Mouse (Mus musculus) embryonic stem cell, embryonic (primary cell): ENCODE measurements around the gene Tdrd5.

ENCODE experiments used
- CTCF ChIA-PET, 4 experiments: fragments of 300-600 bp in 2 of 4; fragments of 350-600 bp in 2 of 4; sonication (Branson Sonifier 250); formaldehyde crosslinking; loops; one replicate each; lab custom pipeline; 2022; ENCODE audit warnings: inconsistent platforms in 2 of 4; lab: Charles Lee
- POLR2A ChIA-PET, 4 experiments: fragments of 300-600 bp in 2 of 4; fragments of 350-600 bp in 2 of 4; sonication (Branson Sonifier 250); formaldehyde crosslinking; loops; one replicate each; lab custom pipeline; 2022; ENCODE audit warnings: antibody characterized with exemption in 4 of 4, inconsistent platforms in 1 of 4; lab: Charles Lee

Tdrd5 gene

GRCm38 (mm10) chr1:156218573-156218972 is 84.9 kb downstream of the Tdrd5 start:
- ChIA-PET CTCF (interaction anchor here (0.6 to 2.7 kb wide), 6 partner anchors 11 to 716 kb away, joined by 3 to 13 read pairs (median 4); no protein-coding TSS in a partner anchor), POLR2A (interaction anchor here in 2 of 4 experiments (0.6 to 2.3 kb wide), 13 partner anchors 8 to 859 kb away, joined by 3 to 8 read pairs (median 4); partner anchors contain the start of genes Cep350 (in 1 of the 2), Tor1aip1 (in 1 of the 2) and Tor1aip2 (in 1 of the 2))

GRCm38 (mm10) chr1:156217941-156218340 is 85.5 kb downstream of the Tdrd5 start:
- ChIA-PET POLR2A (interaction anchor here in 3 of 4 experiments (0.6 to 2.3 kb wide), 20 partner anchors 8 to 582 kb away, joined by 3 to 9 read pairs (median 3); partner anchors contain the start of genes Cep350 (in 1 of the 3), Tor1aip1 (in 1 of the 3) and Tor1aip2 (in 1 of the 3)), CTCF (interaction anchor here (0.6 to 2.7 kb wide), 6 partner anchors 11 to 715 kb away, joined by 3 to 13 read pairs (median 5); no protein-coding TSS in a partner anchor)

GRCm38 (mm10) chr1:156217393-156217792 is 86.1 kb downstream of the Tdrd5 start:
- CTCF ChIA-PET = interaction anchor here (0.6 to 1.6 kb wide), 4 partner anchors 12 to 24 kb away, joined by 3 to 6 read pairs (median 4); no protein-coding TSS in a partner anchor
- POLR2A ChIA-PET = interaction anchor here in 3 of 4 experiments (0.6 to 2.3 kb wide), 22 partner anchors 9 to 582 kb away, joined by 3 to 9 read pairs (median 3); partner anchors contain the start of genes Tor1aip1 (in 1 of the 3) and Tor1aip2 (in 1 of the 3)

GRCm38 (mm10) chr1:156216249-156216648 is 87.2 kb downstream of the Tdrd5 start:
- ChIA-PET POLR2A (interaction anchor here in 1 of 4 experiments (0.8 to 1.2 kb wide), 5 partner anchors 12 to 108 kb away, joined by 3 to 4 read pairs (median 3); no protein-coding TSS in a partner anchor), CTCF (interaction anchor here in 2 of 4 experiments (1.0 to 1.1 kb wide), 2 partner anchors 26 to 430 kb away, joined by 3 to 4 read pairs; no protein-coding TSS in a partner anchor)

- ChIA-PET CTCF (no interaction called here), POLR2A (no interaction called here)
These were observed 88.8 kb downstream of the Tdrd5 start for GRCm38 (mm10) chr1:156214651-156215050.

GRCm38 (mm10) chr1:156212923-156213322 is 90.5 kb downstream of the Tdrd5 start:
- POLR2A ChIA-PET = interaction anchor here in 2 of 4 experiments (0.7 to 1.3 kb wide), 2 partner anchors 9 to 33 kb away, joined by 3 to 4 read pairs; no protein-coding TSS in a partner anchor
- CTCF ChIA-PET = interaction anchor here in 1 of 4 experiments (0.8 kb wide), 1 partner anchor 173 kb away, joined by 4 read pairs; no protein-coding TSS in a partner anchor

GRCm38 (mm10) chr1:156211809-156212317 is 91.6 kb downstream of the Tdrd5 start:
- ChIA-PET CTCF (no interaction called here), POLR2A (no interaction called here)
